Mouse (Mus musculus): ENCODE measurements around the gene Ltbr.
"Not testable (repeated sequence)": the region's sequence is repeated elsewhere in the genome, so short reads cannot be mapped to it uniquely, and the experiment has no call there.

Ltbr gene

DNA sequence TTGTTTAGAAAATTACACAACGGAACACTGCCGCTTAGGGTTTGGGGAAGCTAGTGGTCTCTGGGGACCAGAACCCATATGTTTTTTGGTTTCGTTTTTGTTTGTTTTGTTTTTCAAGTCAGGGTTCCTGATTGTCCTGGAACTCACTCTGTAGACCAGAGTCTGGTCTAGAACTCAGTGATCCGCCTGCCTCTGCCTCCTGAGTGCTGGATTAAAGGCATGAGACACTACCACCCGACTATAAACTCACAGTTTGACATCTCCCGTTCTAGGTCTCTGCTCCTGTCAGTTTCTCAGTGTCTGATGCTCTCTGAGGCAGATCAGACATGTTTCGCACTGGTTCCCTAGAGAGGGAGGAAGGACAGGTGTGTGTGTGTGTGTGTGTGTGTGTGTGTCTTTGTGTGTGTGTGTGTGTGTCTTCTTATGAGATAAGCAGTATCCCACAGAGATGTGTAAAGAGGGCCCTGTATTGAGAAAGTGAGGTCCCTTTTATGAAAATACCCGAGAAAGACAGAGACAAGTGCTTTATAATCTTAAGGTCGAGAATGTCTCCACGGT, 41.4 kb downstream of the Ltbr start:
- no peak for DNase-seq (ENCODE audit: low read depth, low spot score)

DNA sequence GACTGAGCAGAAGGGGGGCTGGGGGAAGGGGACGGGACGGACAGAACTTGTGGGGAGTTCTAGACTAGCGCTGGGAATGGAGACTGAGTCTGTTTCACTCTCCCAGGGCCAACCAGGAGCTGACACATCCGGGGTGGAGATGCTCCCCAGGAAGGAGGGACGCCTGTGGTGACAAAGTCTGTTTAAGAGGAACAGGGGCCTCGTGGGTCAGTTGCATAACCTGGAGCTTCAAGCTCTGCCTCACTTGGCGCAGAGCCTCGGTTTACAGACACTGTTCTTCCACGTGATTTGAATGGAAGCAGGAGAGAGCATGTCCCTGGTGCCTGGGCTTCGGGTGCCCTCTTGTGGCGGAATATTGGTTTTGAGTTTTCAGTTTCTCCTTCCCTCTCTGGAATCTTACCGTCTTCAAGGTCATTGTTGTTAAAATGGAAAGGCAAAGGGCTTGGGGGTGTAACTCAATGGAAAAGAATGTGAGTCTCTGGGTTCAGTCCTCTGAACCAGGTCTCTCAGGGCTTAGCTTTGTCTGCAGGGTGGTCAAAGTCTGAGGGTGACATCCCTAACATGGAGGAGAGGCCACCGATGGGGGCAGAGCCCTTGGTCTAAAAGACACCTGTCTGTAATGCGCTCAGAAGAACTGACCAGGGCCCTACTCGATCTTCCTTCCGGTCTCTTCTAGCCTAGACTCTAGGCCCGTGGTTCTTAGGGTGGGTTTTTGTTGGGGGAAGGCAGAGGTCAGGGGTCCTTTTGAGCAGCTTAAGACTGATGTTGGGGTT, 42.0 kb downstream of the Ltbr start:
- DNase-seq (ENCODE audit: low read depth, low spot score) = peak; percentile 78

DNA sequence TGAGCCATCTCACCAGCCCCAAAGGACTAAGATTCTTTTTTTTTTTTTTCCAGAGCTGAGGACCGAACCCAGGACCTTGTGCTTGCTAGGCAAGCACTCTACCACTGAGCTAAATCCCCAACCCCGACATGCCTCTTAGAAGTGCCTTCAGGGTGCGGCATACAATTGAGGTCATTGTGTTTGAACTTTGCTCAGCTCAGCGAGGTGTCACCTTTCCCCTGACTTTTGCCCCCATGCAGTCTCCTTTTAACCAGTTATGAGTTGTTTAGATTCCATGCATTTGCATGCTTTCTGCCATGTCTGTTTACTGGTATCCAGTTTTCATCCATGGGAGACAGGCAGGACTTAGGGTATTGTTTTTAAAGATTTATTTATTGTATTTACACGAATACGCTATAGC, 44.9 kb downstream of the Ltbr start:
- DNase-seq (ENCODE audit: low read depth, low spot score) = no peak

DNA sequence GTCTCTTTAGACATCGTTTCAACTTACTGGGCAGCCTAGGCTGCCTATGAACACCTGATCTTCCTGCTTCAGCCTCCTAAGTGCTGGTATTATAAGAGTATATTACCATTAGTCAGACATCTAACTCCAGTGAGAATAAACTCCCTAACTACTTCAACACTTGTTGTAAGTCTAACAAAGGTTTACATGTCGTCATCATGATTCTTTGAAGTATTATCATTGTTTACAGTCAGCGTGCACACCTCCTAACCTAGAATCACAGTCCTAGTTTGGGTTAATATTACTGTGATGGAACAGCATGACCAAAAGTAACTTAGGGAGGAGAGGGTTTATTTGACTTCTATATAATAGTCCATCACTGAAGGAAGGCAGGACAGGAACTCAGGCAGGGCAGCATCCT, 46.2 kb downstream of the Ltbr start:
- DNase-seq (ENCODE audit: low read depth, low spot score) = no peak

DNA sequence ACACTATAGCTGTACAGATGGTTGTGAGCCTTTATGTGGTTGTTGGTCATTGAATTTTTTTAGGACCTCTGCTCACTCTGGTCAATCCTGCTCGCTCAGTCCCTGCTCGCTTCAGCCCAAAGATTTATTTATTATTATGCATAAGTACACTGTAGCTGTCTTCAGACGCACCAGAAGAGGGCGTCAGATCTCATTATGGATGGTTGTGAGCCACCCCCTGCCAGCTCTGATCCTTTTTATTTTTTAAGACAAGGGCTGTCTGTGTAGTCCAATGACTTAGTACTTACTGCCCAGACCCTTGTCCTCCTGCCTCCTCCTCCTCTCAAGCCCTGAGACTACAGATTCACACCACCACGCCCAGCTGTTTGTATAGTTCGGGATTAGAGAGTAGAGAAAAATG, 47.1 kb downstream of the Ltbr start:
- not testable (repeated sequence) for DNase-seq (ENCODE audit: low read depth, low spot score)

DNA sequence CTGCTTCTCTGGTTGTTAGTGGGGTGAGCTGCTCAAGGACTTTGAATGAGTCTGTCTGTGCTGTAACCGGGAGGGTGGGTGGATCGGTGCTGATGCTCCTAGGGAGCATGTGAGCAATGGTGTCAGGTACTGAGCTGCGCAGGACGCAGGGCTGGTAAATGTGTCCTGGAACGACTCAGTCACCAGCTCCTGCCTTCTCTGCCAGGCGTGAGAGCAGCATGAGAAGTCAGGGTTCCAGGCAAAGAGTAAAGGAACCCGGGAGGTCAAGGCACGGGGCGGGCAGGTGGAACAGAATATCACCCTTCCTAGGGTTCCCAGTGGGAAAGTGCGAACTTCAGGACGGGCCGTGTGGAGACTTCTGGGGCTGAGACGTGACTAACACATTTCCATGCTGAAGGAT, 47.6 kb downstream of the Ltbr start:
- DNase-seq (ENCODE audit: low read depth, low spot score) = no peak

DNA sequence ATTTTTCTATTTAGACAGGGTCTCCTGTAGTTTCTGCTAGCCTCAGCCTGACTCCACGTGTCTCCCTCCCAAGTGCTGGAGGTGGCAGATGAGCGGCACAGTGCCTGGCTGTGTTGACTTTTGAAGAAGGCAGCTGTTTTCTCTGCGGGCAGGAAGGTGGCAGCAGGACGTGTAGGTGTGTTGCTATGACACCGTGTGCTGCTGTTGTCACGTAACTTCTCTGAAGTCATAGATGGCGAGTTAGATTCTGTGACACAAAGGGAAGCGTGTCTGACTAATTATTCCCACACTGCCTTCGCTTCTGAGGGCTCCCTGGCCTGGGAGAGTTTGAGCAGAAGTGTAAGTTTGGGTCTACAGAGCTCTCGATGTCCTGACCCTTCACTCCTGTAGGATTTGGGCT, 48.4 kb downstream of the Ltbr start:
- no peak for DNase-seq (ENCODE audit: low read depth, low spot score)

DNA sequence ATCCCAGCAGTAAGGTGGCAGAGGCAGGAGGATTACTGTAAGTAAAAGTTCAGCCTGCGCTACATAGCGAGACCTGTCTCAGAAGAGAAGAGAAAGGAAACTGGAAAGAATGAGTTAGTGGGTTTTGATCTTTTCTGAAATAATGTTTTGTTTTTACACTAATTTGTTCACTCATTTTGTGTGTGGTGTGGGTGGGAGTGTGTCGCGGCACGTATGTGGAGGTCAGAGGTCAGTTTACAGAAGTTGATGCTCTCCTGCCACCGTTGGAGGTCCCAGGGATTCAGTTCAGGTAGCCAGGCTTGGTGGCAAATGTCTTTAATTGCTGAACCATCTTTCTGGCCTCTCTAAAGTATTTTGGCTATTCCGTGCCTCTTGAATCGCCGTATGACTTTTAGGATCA, 49.5 kb downstream of the Ltbr start:
- no peak for DNase-seq (ENCODE audit: low read depth, low spot score)

DNA sequence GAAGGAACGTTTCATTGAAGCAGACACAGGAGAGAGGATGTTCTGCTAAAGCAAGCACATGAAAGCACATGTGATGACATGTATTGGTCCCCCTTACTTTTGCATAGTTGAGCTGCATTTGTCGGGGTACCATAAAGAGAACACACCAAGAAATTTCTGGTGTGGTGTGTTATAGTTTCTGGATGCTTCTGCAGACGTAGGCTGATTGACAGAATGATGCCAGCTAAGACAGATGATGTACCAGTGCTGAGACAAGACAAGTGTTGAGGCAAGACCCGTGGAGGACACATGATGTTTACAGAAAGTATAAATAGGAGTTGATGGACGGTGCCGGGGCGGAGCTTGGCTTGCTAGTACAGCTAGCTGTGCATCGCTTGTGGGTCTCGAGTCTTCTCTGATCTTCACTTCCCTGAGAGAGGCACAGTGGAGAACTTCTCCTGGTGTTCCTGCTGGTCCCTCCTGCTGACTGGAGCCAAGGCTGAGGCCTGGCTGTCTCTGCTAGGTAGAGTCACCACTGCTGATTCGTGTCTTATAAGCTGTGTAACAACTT, 53.6 kb downstream of the Ltbr start:
- no peak for DNase-seq (ENCODE audit: low read depth, low spot score)

Data from retina, postnatal 7 days (tissue).